Mouse (Mus musculus) MEL (cell line): ENCODE results near the gene Hps1.

ENCODE experiments used
- KAT2A ChIP-seq: conservative IDR thresholded peaks from 2 replicates; pipeline ENCODE4 v1.6.1; 2012; ENCODE audit warnings: low read depth, low read length, improper control_type of control experiment, inconsistent platforms
- MAX ChIP-seq: IDR thresholded peaks from 2 replicates; pipeline ENCODE4 v1.6.1; 2011; ENCODE audit warnings: low read length, improper control_type of control experiment
- SMC3 ChIP-seq: IDR thresholded peaks from 2 replicates; pipeline ENCODE4 v1.6.1; 2011; ENCODE audit warnings: low read depth, low read length, improper control_type of control experiment

DNA sequence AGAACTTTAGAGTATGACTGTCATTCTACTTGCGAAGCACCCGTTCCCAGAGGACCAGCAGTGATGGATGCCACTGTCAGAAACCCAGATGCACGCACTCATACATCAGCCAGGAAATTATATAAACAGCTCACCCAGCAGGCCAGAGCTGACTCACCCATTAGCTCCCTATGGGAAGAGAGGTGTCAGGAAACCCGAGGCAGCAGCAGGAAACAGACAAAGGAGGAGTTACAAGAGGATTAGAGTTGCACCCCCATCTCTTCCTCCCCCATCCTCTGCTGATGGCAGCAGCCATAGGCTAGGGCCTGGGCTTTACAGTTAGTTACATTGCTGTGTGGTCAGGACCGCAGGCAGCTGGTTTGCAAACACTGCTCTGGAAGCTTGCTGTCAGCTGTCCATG is 8.5 kb upstream of the Hps1 start:
- TF ChIP-seq KAT2A (no peak), MAX (no peak), SMC3 (no peak)
